Mouse (Mus musculus) cortical plate, adult 2 months (tissue): ENCODE results near the gene Nprl3. TPM values are rescaled to one million over a fixed set of nuclear protein-coding genes. Genes with fewer than 3 reads are reported as not detected.

Experiments
- H3K27ac ChIP-seq: fragments of 200-500 bp; 2 replicates; pipeline ENCODE4 v1.5.1; 2012; ENCODE audit warnings: low read length, control low read depth, inconsistent platforms; ENCODE audit not compliant: insufficient read depth
- H3K4me1 ChIP-seq: fragments of 200-500 bp; 2 replicates; pipeline ENCODE4 v1.6.1; 2011; ENCODE audit warnings: low read length; ENCODE audit not compliant: control insufficient read depth, insufficient read depth
- H3K4me3 ChIP-seq: fragments of 200-500 bp; 2 replicates; pipeline ENCODE4 v1.5.1; 2011; ENCODE audit warnings: mild to moderate bottlenecking, low read length, control low read depth; ENCODE audit not compliant: insufficient read depth
- CTCF ChIP-seq: fragments of 200-500 bp; IDR thresholded peaks from 2 replicates; pipeline ENCODE4 v1.5.1; 2011; ENCODE audit warnings: mild to moderate bottlenecking, control low read depth, low read length; ENCODE audit not compliant: insufficient read depth; ENCODE audit errors: extremely low read depth
- POLR2A ChIP-seq: fragments of 200-500 bp; IDR thresholded peaks from 2 replicates; pipeline ENCODE4 v1.6.1; 2011; ENCODE audit warnings: mild to moderate bottlenecking, low read length, control low read depth; ENCODE audit not compliant: insufficient read depth; ENCODE audit errors: extremely low read depth
- polyA plus RNA-seq: library from polyadenylated mRNA; depleted of rRNA; stranded (reverse); fragments of >200 nt; gene quantifications from 2 replicates; pipeline ENCODE4 v1.2.3, GENCODE M21; 2012; rRNA removed

Gene Nprl3
- polyA plus RNA-seq = 78.7 and 80.9 TPM in 2 replicates

- peak within 1 kb of the TSS; percentile 98 for H3K27ac ChIP-seq
- H3K4me3 ChIP-seq = peak within 1 kb of the TSS; percentile 70
- no peaks in the 10 kb centered on the region for H3K4me1 ChIP-seq
- TF ChIP-seq CTCF (no peak), POLR2A (peak; percentile 89)
Measured at GRCm38 (mm10) chr11:32267188-32267884, at the start of gene Nprl3. Gene Nprl3, minus strand, starts transcription at chr11:32267707.

GRCm38 (mm10) chr11:32316009-32316408, 48.5 kb upstream of the Nprl3 start:
- H3K4me1 ChIP-seq = no peaks in the 10 kb centered on the region
- H3K4me3 ChIP-seq = no peak overlapping the region
- no peak overlapping the region for H3K27ac ChIP-seq
- TF ChIP-seq CTCF (no peak), POLR2A (no peak)

GRCm38 (mm10) chr11:32309928-32310327, 42.4 kb upstream of the Nprl3 start:
- no peak overlapping the region for H3K4me3 ChIP-seq
- no peak for TF ChIP-seq POLR2A
- no peak for TF ChIP-seq CTCF

GRCm38 (mm10) chr11:32309446-32309845, 41.9 kb upstream of the Nprl3 start:
- TF ChIP-seq CTCF (no peak), POLR2A (no peak)
- Histone ChIP-seq H3K27ac (no peak overlapping the region), H3K4me1 (no peaks in the 10 kb centered on the region), H3K4me3 (no peak overlapping the region)

More at GRCm38 (mm10) chr11:32309928-32310327, 42.4 kb upstream of the Nprl3 start:
- Histone ChIP-seq H3K4me1 (no peaks in the 10 kb centered on the region), H3K27ac (no peak overlapping the region)

- Histone ChIP-seq H3K27ac (no peak overlapping the region), H3K4me3 (no peak overlapping the region), H3K4me1 (peaks cover 4% of the 10 kb centered on the region)
- no peak for TF ChIP-seq CTCF
- TF ChIP-seq POLR2A = no peak
Measured at GRCm38 (mm10) chr11:32307006-32307405, 39.5 kb upstream of the Nprl3 start.

- TF ChIP-seq POLR2A (no peak), CTCF (no peak)
- Histone ChIP-seq H3K27ac (peak overlapping the region; percentile 58), H3K4me3 (no peak overlapping the region), H3K4me1 (peaks cover 4% of the 10 kb centered on the region)
Measured at GRCm38 (mm10) chr11:32303455-32303854, 35.9 kb upstream of the Nprl3 start.

- peak overlapping the region; percentile 58 for H3K27ac ChIP-seq
- TF ChIP-seq POLR2A (no peak), CTCF (no peak)
Measured at GRCm38 (mm10) chr11:32302824-32303419, 35.4 kb upstream of the Nprl3 start.

GRCm38 (mm10) chr11:32301506-32301905, 34.0 kb upstream of the Nprl3 start:
- H3K4me1 ChIP-seq = peaks cover 4% of the 10 kb centered on the region
- H3K27ac ChIP-seq = no peak overlapping the region
- no peak for TF ChIP-seq POLR2A

More at GRCm38 (mm10) chr11:32302824-32303419, 35.4 kb upstream of the Nprl3 start:
- Histone ChIP-seq H3K4me1 (peaks cover 4% of the 10 kb centered on the region), H3K4me3 (no peak overlapping the region)

GRCm38 (mm10) chr11:32300279-32301267, 33.1 kb upstream of the Nprl3 start:
- TF ChIP-seq POLR2A (no peak), CTCF (no peak)
- 0 out of 2 replicates have a peak overlapping the region, but pooled peaks have one; percentile 18 for H3K4me3 ChIP-seq
- no peak overlapping the region for H3K27ac ChIP-seq
- H3K4me1 ChIP-seq = peaks cover 4% of the 10 kb centered on the region

More at GRCm38 (mm10) chr11:32301506-32301905, 34.0 kb upstream of the Nprl3 start:
- H3K4me3 ChIP-seq = no peak overlapping the region
